Mouse (Mus musculus): ENCODE results near the gene Mtr. TPM values are rescaled to one million over a fixed set of nuclear protein-coding genes. Genes with fewer than 3 reads are reported as not detected.
"Not testable (repeated sequence)": the region's sequence is repeated elsewhere in the genome, so short reads cannot be mapped to it uniquely, and the experiment has no call there.

Gene Mtr
- polyA plus RNA-seq, 1 experiment from 2014 or later = 3.2 TPM

DNA sequence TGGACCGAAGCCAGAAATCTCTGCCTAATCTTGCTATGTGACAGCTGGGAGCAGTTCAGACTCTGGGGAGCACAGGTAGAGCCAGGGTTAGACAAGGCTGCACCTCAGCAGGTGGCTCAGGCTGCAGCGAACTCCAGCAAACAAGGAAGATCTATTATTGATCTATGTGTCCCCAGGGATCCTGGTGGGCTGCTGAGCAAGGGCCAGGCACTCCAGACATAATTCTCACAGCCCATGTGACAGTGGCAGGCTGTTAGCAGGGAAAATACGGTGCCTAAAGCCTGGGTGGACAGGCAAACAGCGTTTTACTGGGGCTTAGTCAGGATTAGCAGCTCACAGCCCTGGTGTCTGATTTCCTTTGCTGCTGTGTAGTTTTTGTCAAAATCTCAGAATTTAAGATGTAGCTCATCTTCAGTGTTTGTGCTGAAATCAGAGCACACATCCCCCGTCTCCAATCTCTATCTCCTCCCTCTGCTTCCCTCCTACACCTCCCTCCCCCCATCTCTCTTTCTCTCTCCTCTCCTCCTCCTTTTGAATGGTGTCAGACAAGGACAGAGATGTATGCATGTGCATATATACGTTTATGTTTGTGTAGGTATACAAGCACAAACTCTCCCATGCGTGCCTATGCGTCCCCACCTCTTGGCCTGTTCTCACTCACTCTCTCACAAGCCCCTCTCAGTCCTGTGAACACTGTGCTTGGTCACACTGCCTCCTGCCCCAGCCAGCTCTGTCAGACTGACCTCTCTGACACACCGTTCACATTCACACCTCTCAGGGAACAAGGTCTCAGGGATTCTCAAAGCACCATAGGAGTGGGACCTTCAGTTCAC lies 98.4 kb downstream of the Mtr start:
- H3K4me3 ChIP-seq (ENCODE audit: low read depth, low read length) = no peak overlapping the region

DNA sequence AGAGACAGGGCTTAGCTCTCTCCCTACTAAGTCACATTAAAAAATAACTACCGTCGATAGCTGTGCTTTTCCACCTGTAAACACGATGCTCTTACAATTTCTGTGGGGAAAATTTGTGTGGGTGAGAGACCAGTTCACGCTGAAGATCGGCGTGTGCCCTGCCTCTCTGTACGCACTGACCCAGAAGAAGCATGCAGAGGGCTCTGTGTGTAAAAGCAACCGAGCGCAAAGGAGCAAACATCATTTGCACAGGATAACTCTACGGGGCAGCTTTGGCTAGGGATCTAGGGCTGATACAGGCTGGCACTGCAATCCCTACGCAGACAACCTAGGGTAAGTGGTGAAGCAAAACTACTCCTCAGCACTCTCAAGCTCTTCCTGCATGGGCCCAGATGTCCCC lies 104.0 kb downstream of the Mtr start:
- no peak overlapping the region for H3K9ac ChIP-seq (ENCODE audit: low read depth, low read length)
- H3K4me1 ChIP-seq (ENCODE audit: control insufficient read depth, insufficient read depth, low read length) = peaks cover 3% of the 10 kb centered on the region; the same call in 1 of the 2 replicates
- H3K36me3 ChIP-seq (ENCODE audit: control insufficient read depth, insufficient read depth, low read length) = no peaks in the 10 kb centered on the region
- H3K9me3 ChIP-seq (replicated peaks; ENCODE audit: control insufficient read depth, low read length, poor library complexity, severe bottlenecking) = no peaks in the 10 kb centered on the region
- H3K4me2 ChIP-seq (ENCODE audit: low read length) = no peak overlapping the region
- H3K4me3 ChIP-seq (ENCODE audit: low read depth, low read length) = no peak overlapping the region
- no peaks in the 10 kb centered on the region for H3K27me3 ChIP-seq (ENCODE audit: control insufficient read depth, insufficient read depth, low read depth, low read length)
- WGBS = 54% methylated on average over 11 of the region's 11 CpGs
- H3K27ac ChIP-seq (ENCODE audit: low read length) = no peak overlapping the region
- peak; percentile 31; the same call in 1 of the 2 replicates for ATAC-seq

More for the DNA sequence above, 98.4 kb downstream of the Mtr start:
- Histone ChIP-seq H3K9ac (ENCODE audit: low read depth, low read length) (no peak overlapping the region), H3K4me2 (ENCODE audit: low read length) (no peak overlapping the region), H3K27me3 (ENCODE audit: control insufficient read depth, insufficient read depth, low read depth, low read length) (no peaks in the 10 kb centered on the region), H3K4me1 (ENCODE audit: control insufficient read depth, insufficient read depth, low read length) (peaks cover 6% of the 10 kb centered on the region; the same call in 1 of the 2 replicates), H3K27ac (ENCODE audit: low read length) (peak overlapping the region; percentile 12; the same call in 1 of the 2 replicates), H3K36me3 (ENCODE audit: control insufficient read depth, insufficient read depth, low read length) (no peaks in the 10 kb centered on the region), H3K9me3 (replicated peaks; ENCODE audit: control insufficient read depth, low read length, poor library complexity, severe bottlenecking) (no peaks in the 10 kb centered on the region)
- 50% methylated on average over 9 of the region's 9 CpGs for WGBS
- peak; percentile 49 for ATAC-seq

DNA sequence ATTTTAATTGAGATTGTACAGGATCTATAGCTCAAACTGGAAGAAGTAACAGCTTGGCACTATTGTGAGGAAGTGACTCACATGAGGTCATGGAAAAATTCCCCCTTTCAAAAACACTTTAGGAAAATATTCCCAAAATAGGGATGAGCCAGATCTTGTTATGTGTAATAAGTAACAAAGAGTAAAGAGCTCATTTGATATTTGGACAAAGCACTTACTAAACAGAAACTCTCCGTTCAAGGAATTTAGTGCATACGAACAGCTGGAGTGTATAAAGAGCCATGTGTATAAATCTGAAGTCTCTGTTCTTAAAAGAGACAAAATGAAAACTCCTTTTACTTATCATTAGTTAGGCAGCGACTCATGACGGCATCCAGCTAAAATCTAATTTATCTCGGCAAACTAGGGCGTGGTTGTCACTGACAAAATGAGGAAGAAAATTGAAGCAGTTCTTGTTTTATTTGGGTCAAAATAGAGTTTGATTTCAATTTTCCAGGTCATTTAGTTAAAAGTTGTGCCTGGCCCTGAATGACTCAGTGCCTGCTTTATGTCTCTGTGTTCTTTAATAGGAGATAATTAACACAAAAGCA lies 110.9 kb downstream of the Mtr start:
- Histone ChIP-seq H3K4me3 (ENCODE audit: low read depth, low read length) (no peak overlapping the region), H3K27me3 (ENCODE audit: control insufficient read depth, insufficient read depth, low read depth, low read length) (no peaks in the 10 kb centered on the region), H3K9me3 (replicated peaks; ENCODE audit: control insufficient read depth, low read length, poor library complexity, severe bottlenecking) (no peaks in the 10 kb centered on the region), H3K9ac (ENCODE audit: low read depth, low read length) (no peak overlapping the region), H3K4me2 (ENCODE audit: low read length) (no peak overlapping the region), H3K4me1 (ENCODE audit: control insufficient read depth, insufficient read depth, low read length) (no peaks in the 10 kb centered on the region), H3K36me3 (ENCODE audit: control insufficient read depth, insufficient read depth, low read length) (no peaks in the 10 kb centered on the region), H3K27ac (ENCODE audit: low read length) (no peak overlapping the region)
- 85% methylated on average over 6 of the region's 6 CpGs for WGBS
- no peak for ATAC-seq

DNA sequence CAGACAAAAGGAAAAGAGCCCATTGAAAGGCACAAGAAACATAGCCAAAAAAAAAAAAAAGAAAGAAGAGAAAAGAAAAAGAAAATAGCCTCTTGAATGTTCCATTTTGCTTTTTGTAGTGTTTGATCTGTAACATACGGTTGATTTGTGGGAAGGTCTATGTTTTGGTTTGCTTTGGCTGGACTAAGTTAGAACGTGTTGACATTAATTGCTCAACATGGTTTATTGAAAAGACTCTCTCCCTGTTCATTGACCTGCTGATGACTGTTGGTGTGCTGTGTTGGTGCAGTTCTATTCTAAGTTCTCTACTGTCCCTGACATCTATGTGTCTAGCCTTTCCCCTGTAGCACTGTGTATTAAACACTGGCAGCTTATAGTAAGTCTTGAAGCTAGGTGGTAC lies 111.5 kb downstream of the Mtr start:
- Histone ChIP-seq H3K27ac (ENCODE audit: low read length) (no peak overlapping the region), H3K4me2 (ENCODE audit: low read length) (no peak overlapping the region), H3K9ac (ENCODE audit: low read depth, low read length) (no peak overlapping the region), H3K36me3 (ENCODE audit: control insufficient read depth, insufficient read depth, low read length) (no peaks in the 10 kb centered on the region), H3K4me3 (ENCODE audit: low read depth, low read length) (no peak overlapping the region), H3K27me3 (ENCODE audit: control insufficient read depth, insufficient read depth, low read depth, low read length) (no peaks in the 10 kb centered on the region), H3K4me1 (ENCODE audit: control insufficient read depth, insufficient read depth, low read length) (no peaks in the 10 kb centered on the region), H3K9me3 (replicated peaks; ENCODE audit: control insufficient read depth, low read length, poor library complexity, severe bottlenecking) (no peaks in the 10 kb centered on the region)
- ATAC-seq = no peak
- 92% methylated on average over 2 of the region's 2 CpGs for WGBS

DNA sequence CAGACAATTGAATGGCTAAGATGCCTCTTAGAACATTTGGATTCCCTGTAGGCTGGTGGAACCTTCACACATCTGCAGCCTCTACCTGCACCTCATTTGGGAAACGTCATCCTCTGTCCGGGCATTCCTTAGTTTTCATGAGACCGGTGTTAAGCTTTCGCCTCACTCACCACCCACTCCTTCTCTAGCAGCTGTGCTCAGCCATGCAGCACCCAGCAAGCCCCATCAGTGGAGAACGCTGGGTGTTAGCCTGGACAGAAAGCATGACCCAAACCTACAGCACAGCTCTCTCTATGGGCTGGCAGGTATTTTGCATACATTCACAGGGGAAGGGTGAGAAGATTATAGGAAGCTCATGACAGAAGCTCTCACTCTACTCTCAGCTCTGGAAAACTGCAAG lies 114.6 kb downstream of the Mtr start:
- H3K4me1 ChIP-seq (ENCODE audit: control insufficient read depth, insufficient read depth, low read length) = no peaks in the 10 kb centered on the region
- no peaks in the 10 kb centered on the region for H3K27me3 ChIP-seq (ENCODE audit: control insufficient read depth, insufficient read depth, low read depth, low read length)
- H3K4me2 ChIP-seq (ENCODE audit: low read length) = no peak overlapping the region
- WGBS = 90% methylated on average over 5 of the region's 5 CpGs
- H3K9me3 ChIP-seq (replicated peaks; ENCODE audit: control insufficient read depth, low read length, poor library complexity, severe bottlenecking) = no peaks in the 10 kb centered on the region
- H3K36me3 ChIP-seq (ENCODE audit: control insufficient read depth, insufficient read depth, low read length) = no peaks in the 10 kb centered on the region
- no peak overlapping the region for H3K9ac ChIP-seq (ENCODE audit: low read depth, low read length)
- no peak for ATAC-seq
- no peak overlapping the region for H3K4me3 ChIP-seq (ENCODE audit: low read depth, low read length)
- no peak overlapping the region for H3K27ac ChIP-seq (ENCODE audit: low read length)

DNA sequence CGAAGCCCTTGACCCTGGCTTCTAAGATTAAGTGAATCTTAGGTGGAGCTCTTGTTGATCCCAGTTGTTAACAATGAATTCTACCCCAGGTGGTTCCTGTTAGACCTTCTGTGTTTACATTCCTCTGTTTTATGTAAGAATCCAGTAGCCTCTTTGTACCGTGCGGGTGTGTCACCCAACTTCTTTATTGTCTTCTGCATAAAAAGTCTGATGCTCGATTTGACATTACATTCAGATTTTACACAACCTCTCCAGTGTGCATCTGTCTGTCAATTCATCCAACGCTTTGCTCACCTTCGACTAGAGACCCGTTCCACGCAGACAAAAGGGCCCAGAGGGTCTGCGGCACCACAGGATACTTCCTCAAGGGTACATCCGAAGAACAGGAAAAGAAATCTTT lies 121.5 kb downstream of the Mtr start:
- not testable (repeated sequence) for H3K4me2 ChIP-seq (ENCODE audit: low read length); H3K4me1 ChIP-seq (ENCODE audit: control insufficient read depth, insufficient read depth, low read length); ATAC-seq; H3K36me3 ChIP-seq (ENCODE audit: control insufficient read depth, insufficient read depth, low read length); H3K9ac ChIP-seq (ENCODE audit: low read depth, low read length); H3K4me3 ChIP-seq (ENCODE audit: low read depth, low read length); H3K27ac ChIP-seq (ENCODE audit: low read length); H3K9me3 ChIP-seq (replicated peaks; ENCODE audit: control insufficient read depth, low read length, poor library complexity, severe bottlenecking); H3K27me3 ChIP-seq (ENCODE audit: control insufficient read depth, insufficient read depth, low read depth, low read length)
- WGBS = 86% methylated on average over 10 of the region's 10 CpGs

DNA sequence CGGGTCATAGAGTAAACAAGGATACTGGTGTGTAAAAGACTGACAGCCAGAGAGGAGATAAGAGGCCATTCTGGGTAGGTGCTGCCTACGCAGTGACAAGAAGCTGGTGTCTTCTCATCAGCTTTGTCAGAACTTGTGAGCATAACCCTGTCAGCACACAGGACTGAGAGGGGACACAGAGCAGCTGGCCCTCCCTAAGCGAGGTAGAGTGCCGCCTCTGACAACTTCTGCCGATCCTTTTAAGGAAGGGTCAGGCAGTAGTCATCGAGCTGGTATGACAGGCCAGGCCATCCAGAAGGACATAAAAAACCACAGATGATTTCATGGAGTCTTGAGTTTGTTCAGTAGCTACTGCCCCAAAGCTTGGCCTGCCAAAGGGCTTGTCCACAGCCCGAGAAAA lies 124.4 kb downstream of the Mtr start:
- H3K36me3 ChIP-seq (ENCODE audit: control insufficient read depth, insufficient read depth, low read length) = no peaks in the 10 kb centered on the region
- no peak overlapping the region for H3K9ac ChIP-seq (ENCODE audit: low read depth, low read length)
- H3K27ac ChIP-seq (ENCODE audit: low read length) = no peak overlapping the region
- no peak overlapping the region for H3K4me2 ChIP-seq (ENCODE audit: low read length)
- 91% methylated on average over 7 of the region's 7 CpGs for WGBS
- H3K4me3 ChIP-seq (ENCODE audit: low read depth, low read length) = no peak overlapping the region
- H3K9me3 ChIP-seq (replicated peaks; ENCODE audit: control insufficient read depth, low read length, poor library complexity, severe bottlenecking) = no peaks in the 10 kb centered on the region
- H3K4me1 ChIP-seq (ENCODE audit: control insufficient read depth, insufficient read depth, low read length) = no peaks in the 10 kb centered on the region; the same call in 1 of the 2 replicates
- no peaks in the 10 kb centered on the region for H3K27me3 ChIP-seq (ENCODE audit: control insufficient read depth, insufficient read depth, low read depth, low read length)
- ATAC-seq = no peak

Other genes with a start within 250 kb of the Mtr start
- 3.5 and 4.2 TPM in 2 replicates for gene Ryr2, start 151.2 kb downstream of the Mtr start, polyA plus RNA-seq (2015; fragmentation: Nextera tagmentation; extraction: Ambion mirVana)
- gene Actn2, start 82.6 kb upstream of the Mtr start, polyA plus RNA-seq (2015; fragmentation: Nextera tagmentation; extraction: Ambion mirVana) = 3.3 and 3.5 TPM in 2 replicates
- gene Heatr1, start 136.9 kb upstream of the Mtr start, polyA plus RNA-seq (2015; fragmentation: Nextera tagmentation; extraction: Ambion mirVana) = 10.3 and 14.7 TPM in 2 replicates
- gene Lgals8, start 206.8 kb upstream of the Mtr start, polyA plus RNA-seq (2015; fragmentation: Nextera tagmentation; extraction: Ambion mirVana) = 22.3 and 25.9 TPM in 2 replicates

All from midbrain, embryonic 16.5 days (tissue).